ENCODE assay signal across 12 mouse cellular contexts in the genomic region with DNA sequence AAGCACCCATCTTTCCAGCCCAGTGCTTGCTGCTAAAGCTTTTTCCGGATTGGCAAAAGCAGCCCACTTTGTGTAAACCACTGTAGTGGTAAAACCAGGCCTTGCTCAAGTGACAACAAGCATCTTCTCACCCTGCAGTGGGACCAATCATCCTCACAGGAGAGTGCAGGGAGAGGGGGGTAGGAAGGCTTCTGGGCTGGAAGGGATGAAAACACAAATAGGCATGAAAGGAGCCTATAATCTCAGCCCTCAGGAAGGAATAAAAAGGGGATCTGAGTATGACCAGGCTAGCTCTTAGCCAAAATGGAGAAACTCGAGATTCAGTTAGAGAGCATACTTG.
DNase-seq lines count a peak whose midpoint lies in the region; ATAC-seq lines count a peak whose summit lies in the region.
"Had no signal": no experiment of that assay in that cellular context is flagged by ENCODE, and none has a peak within 500 bp of the region (broad histone marks: within the 10 kb centered on the region; RNA-seq: fewer than 3 reads in every experiment).

No protein-coding gene starts in this region.

- no peaks in the 10 kb centered on the region for H3K27me3 ChIP-seq in heart, embryonic 12.5 days (replicated peaks)
- no peaks in the 10 kb centered on the region for H3K27me3 ChIP-seq in embryonic facial prominence, embryonic 11.5 days (ENCODE audit: control insufficient read depth, insufficient read depth, low read length)
- no peaks in the 10 kb centered on the region for H3K27me3 ChIP-seq in hindbrain, embryonic 13.5 days
- H3K27me3 ChIP-seq in midbrain, embryonic 13.5 days: no peaks in the 10 kb centered on the region
- H3K27me3 ChIP-seq: Patski had no signal

- H3K4me2 ChIP-seq in heart, embryonic 12.5 days: peak overlapping the region; percentile 44
- H3K4me2 ChIP-seq in embryonic facial prominence, embryonic 11.5 days (ENCODE audit: low read depth, low read length): no peak overlapping the region
- H3K4me2 ChIP-seq in hindbrain, embryonic 13.5 days: no peak overlapping the region; the same call in 1 of the 2 replicates
- H3K4me2 ChIP-seq in midbrain, embryonic 13.5 days (replicated peaks): no peak overlapping the region

- no peaks in the 10 kb centered on the region for H3K36me3 ChIP-seq in heart, embryonic 12.5 days
- no peaks in the 10 kb centered on the region for H3K36me3 ChIP-seq in embryonic facial prominence, embryonic 11.5 days (replicated peaks; ENCODE audit: control insufficient read depth, insufficient read depth, low read depth, low read length)
- H3K36me3 ChIP-seq in hindbrain, embryonic 13.5 days: no peaks in the 10 kb centered on the region
- H3K36me3 ChIP-seq in midbrain, embryonic 13.5 days: no peaks in the 10 kb centered on the region

- DNase-seq in heart, adult 9 months (ENCODE audit: low spot score in 2 of 2): no peak
- DNase-seq in embryonic facial prominence, embryonic 11.5 days (ENCODE audit: low spot score): no peak
- DNase-seq in frontal cortex, postnatal 36 days (ENCODE audit: low spot score in 2 of 2): no peak
- DNase-seq in frontal cortex, postnatal 10 days (ENCODE audit: low spot score in 2 of 2): no peak
- no peak for DNase-seq in cerebellum, postnatal 36 days
- DNase-seq: adrenal gland, adult 8-10 months; gastrocnemius, postnatal 14 days; lung, adult 18-20 months had no signal

- H3K4me3 ChIP-seq in heart, embryonic 12.5 days: no peak overlapping the region
- H3K4me3 ChIP-seq in embryonic facial prominence, embryonic 11.5 days (ENCODE audit: low read depth, low read length): no peak overlapping the region
- no peak overlapping the region for H3K4me3 ChIP-seq in hindbrain, embryonic 13.5 days
- H3K4me3 ChIP-seq in midbrain, embryonic 13.5 days (replicated peaks): no peak overlapping the region

- H3K4me1 ChIP-seq in heart, embryonic 12.5 days (replicated peaks): peaks cover 13% of the 10 kb centered on the region
- no peaks in the 10 kb centered on the region for H3K4me1 ChIP-seq in embryonic facial prominence, embryonic 11.5 days (ENCODE audit: control insufficient read depth, insufficient read depth, low read length)
- H3K4me1 ChIP-seq in hindbrain, embryonic 13.5 days (replicated peaks): peaks cover 14% of the 10 kb centered on the region
- peaks cover 11% of the 10 kb centered on the region for H3K4me1 ChIP-seq in midbrain, embryonic 13.5 days (replicated peaks)

- 0 out of 2 replicates have a peak overlapping the region, but pooled peaks have one; percentile 32 for H3K27ac ChIP-seq in heart, embryonic 12.5 days (ENCODE audit: poor library complexity, severe bottlenecking)
- H3K27ac ChIP-seq in embryonic facial prominence, embryonic 11.5 days (replicated peaks; ENCODE audit: low read depth, low read length): no peak overlapping the region
- H3K27ac ChIP-seq in hindbrain, embryonic 13.5 days: peak overlapping the region; percentile 79
- peak overlapping the region; percentile 60 for H3K27ac ChIP-seq in midbrain, embryonic 13.5 days

- ATAC-seq in heart, embryonic 12.5 days (ENCODE audit: insufficient number of reproducible peaks, low FRiP score): no peak
- ATAC-seq in embryonic facial prominence, embryonic 11.5 days (replicated peaks; ENCODE audit: insufficient number of reproducible peaks, low FRiP score, low TSS enrichment, low read depth): 0 out of 2 replicates have a peak, but pooled peaks have one; percentile 23
- peak; percentile 55; the same call in 1 of the 2 replicates for ATAC-seq in hindbrain, embryonic 13.5 days (ENCODE audit: low FRiP score)
- ATAC-seq in midbrain, embryonic 13.5 days: no peak; the same call in 1 of the 2 replicates
- ATAC-seq: Patski had no signal

- H3K9me3 ChIP-seq in heart, embryonic 12.5 days (replicated peaks): no peaks in the 10 kb centered on the region
- H3K9me3 ChIP-seq in embryonic facial prominence, embryonic 11.5 days (replicated peaks; ENCODE audit: control insufficient read depth, low read length): no peaks in the 10 kb centered on the region
- H3K9me3 ChIP-seq in hindbrain, embryonic 13.5 days: no peaks in the 10 kb centered on the region
- H3K9me3 ChIP-seq in midbrain, embryonic 13.5 days: no peaks in the 10 kb centered on the region

- 0 out of 2 replicates have a peak overlapping the region, but pooled peaks have one; percentile 2 for H3K9ac ChIP-seq in heart, embryonic 12.5 days
- no peak overlapping the region for H3K9ac ChIP-seq in embryonic facial prominence, embryonic 11.5 days (replicated peaks; ENCODE audit: low read length)
- H3K9ac ChIP-seq in hindbrain, embryonic 13.5 days: no peak overlapping the region; the same call in 1 of the 2 replicates
- H3K9ac ChIP-seq in midbrain, embryonic 13.5 days (replicated peaks): no peak overlapping the region

- WGBS in heart, embryonic 12.5 days: 46% methylated on average over 2 of the region's 2 CpGs
- WGBS in embryonic facial prominence, embryonic 11.5 days: 52% methylated on average over 2 of the region's 2 CpGs
- WGBS in hindbrain, embryonic 13.5 days: 68% methylated on average over 2 of the region's 2 CpGs
- WGBS in midbrain, embryonic 13.5 days: 50% methylated on average over 2 of the region's 2 CpGs

Comparison
In these comparisons a context has a peak if more than half of its experiments do, and no peak if none do; other contexts are left out.
1. ATAC-seq: peak in embryonic facial prominence, embryonic 11.5 days (single experiment) and hindbrain, embryonic 13.5 days (single experiment); none in heart, embryonic 12.5 days (single experiment) and midbrain, embryonic 13.5 days (single experiment).